Mouse (Mus musculus): ENCODE results near the gene Traf5.

DNA sequence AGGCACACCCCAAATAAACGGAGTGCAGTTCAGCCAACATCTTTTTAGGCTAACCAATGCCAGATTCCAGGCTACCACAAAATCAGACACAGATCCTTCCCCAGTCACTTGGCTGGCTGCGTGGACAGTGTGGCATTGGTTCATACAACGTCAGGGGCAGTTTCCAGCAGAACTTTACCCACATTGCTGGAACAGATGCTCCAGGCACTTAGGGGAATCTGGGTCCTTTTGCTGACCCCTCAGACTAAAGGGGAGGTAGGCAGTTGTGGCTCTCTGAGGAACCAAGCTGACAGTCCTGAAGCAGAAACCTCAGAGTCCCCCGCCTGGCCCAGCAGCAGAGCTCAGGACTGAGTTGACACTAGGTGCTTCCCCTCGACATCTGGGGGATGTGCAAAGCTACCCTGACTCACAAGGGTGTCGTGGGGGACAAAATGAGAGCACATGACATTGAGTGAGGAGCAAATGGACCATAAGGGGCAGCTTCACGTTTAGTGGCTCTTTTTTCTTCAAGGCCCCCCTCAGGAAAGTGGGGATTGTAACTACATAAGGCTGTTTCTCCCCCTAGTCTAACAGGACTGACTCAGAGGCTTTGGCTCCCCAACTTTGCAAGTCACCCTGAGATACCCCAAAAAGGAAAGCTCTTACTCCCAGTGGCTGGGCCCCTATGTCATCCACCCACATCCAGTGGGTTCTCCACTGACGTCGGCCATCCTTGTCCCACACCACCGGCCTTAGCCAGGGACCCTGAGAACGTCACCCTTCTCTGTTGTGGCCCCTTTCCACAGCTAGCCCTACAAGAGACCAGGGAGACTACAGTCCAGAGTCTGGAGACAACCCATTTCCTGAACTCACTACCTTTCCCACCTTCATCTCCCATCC is 1.4 kb downstream of the Traf5 start:
- TF ChIP-seq CTCF (conservative IDR thresholded peaks at IDR 0.05; ENCODE audit: low read length) (no peak), POU5F1 (IDR thresholded peaks at IDR 0.05; ENCODE audit: borderline replicate concordance, low read length) (no peak), NANOG (IDR thresholded peaks at IDR 0.05; ENCODE audit: borderline replicate concordance, low read length) (no peak)
